In the genomic region with DNA sequence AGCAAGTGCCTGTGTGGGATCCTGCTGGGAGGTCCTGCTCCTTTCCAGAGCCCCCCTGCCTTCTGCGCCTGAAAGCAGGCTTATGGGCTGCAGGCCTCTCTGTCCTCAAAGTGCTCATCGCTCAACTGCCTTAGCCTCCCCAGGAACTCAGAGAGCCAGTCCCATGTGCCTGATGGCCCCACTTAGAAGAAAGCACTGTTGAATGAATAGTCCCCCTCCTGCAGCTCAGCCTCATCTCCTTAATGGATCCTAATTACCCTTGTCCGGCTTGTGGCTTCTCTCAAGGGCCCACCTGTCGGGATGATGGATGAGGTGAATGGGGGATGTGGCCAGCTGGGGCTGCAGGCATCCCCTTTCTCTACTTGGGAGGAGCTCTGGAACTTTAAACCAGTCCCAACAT, we compare ENCODE assay signal across 19 mouse cellular contexts.
A peak's percentile ranks its signal among the peaks of the same experiment; 100 is the strongest.
DNase-seq lines count a peak whose midpoint lies in the region; ATAC-seq lines count a peak whose summit lies in the region.
"Had no signal": no experiment of that assay in that cellular context is flagged by ENCODE, and none has a peak within 500 bp of the region (broad histone marks: within the 10 kb centered on the region; RNA-seq: fewer than 3 reads in every experiment).

No protein-coding gene starts in this region.

- peaks cover 11% of the 10 kb centered on the region; the same call in 1 of the 2 replicates for H3K4me1 ChIP-seq in neural tube, embryonic 15.5 days
- H3K4me1 ChIP-seq in forebrain, embryonic 14.5 days (ENCODE audit: control insufficient read depth, insufficient read depth, low read length) = no peaks in the 10 kb centered on the region
- H3K4me1 ChIP-seq: embryonic facial prominence, embryonic 12.5 days; heart, embryonic 15.5 days; stomach, embryonic 15.5 days had no signal

- no peak overlapping the region for H3K4me3 ChIP-seq in neural tube, embryonic 15.5 days (replicated peaks)
- H3K4me3 ChIP-seq in forebrain, embryonic 14.5 days (ENCODE audit: low read depth, low read length) = no peak overlapping the region
- H3K4me3 ChIP-seq: embryonic facial prominence, embryonic 12.5 days; heart, embryonic 15.5 days; midbrain, embryonic 13.5 days; stomach, embryonic 15.5 days had no signal

- DNase-seq in neural tube, embryonic 10.5 days (ENCODE audit: extremely low spot score, low spot score) = peak; percentile 59
- DNase-seq in embryo, embryonic 11.5 days (ENCODE audit: low read depth, low spot score) = peak; percentile 39
- DNase-seq in mesoderm, embryonic 11.5 days (ENCODE audit: low read depth, low spot score) = peak; percentile 81
- DNase-seq in forebrain, embryonic 14.5 days (ENCODE audit: low spot score) = no peak
- DNase-seq in layer of hippocampus, postnatal 14 days (ENCODE audit: low spot score in 2 of 2) = no peak
- DNase-seq: adrenal gland, postnatal 14 days; cerebellum, adult 9-10 months; heart, adult 18-20 months; kidney, adult 2 months; kidney, postnatal 4 days had no signal

- no peak overlapping the region for H3K9ac ChIP-seq in neural tube, embryonic 15.5 days (replicated peaks)
- H3K9ac ChIP-seq in forebrain, embryonic 14.5 days (ENCODE audit: low read length) = no peak overlapping the region
- H3K9ac ChIP-seq: embryonic facial prominence, embryonic 12.5 days; heart, embryonic 15.5 days; midbrain, embryonic 13.5 days; stomach, embryonic 15.5 days had no signal

- H3K27ac ChIP-seq in neural tube, embryonic 15.5 days (replicated peaks) = no peak overlapping the region
- H3K27ac ChIP-seq in forebrain, embryonic 14.5 days (ENCODE audit: low read depth, low read length) = no peak overlapping the region
- H3K27ac ChIP-seq: embryonic facial prominence, embryonic 12.5 days; heart, embryonic 15.5 days; midbrain, embryonic 13.5 days; stomach, embryonic 15.5 days had no signal

- no peaks in the 10 kb centered on the region for H3K9me3 ChIP-seq in neural tube, embryonic 15.5 days (replicated peaks)
- H3K9me3 ChIP-seq in forebrain, embryonic 14.5 days (replicated peaks; ENCODE audit: control insufficient read depth, low read length) = no peaks in the 10 kb centered on the region
- H3K9me3 ChIP-seq: embryonic facial prominence, embryonic 12.5 days; G1E; heart, embryonic 15.5 days; midbrain, embryonic 13.5 days; stomach, embryonic 15.5 days had no signal

- WGBS in neural tube, embryonic 15.5 days = 13% methylated on average over 4 of the region's 4 CpGs
- 14% methylated on average over 4 of the region's 4 CpGs for WGBS in forebrain, embryonic 14.5 days

- ATAC-seq in neural tube, embryonic 15.5 days (ENCODE audit: low FRiP score) = no peak
- no peak for ATAC-seq in forebrain, embryonic 14.5 days
- ATAC-seq in CD4-positive, CD25-positive, alpha-beta regulatory T cell, adult 4 months = no peak
- ATAC-seq: forebrain, embryonic 16.5 days; midbrain, embryonic 13.5 days had no signal

- no peaks in the 10 kb centered on the region for H3K36me3 ChIP-seq in neural tube, embryonic 15.5 days
- no peaks in the 10 kb centered on the region for H3K36me3 ChIP-seq in forebrain, embryonic 14.5 days (ENCODE audit: control insufficient read depth, insufficient read depth, low read length)
- H3K36me3 ChIP-seq: embryonic facial prominence, embryonic 12.5 days; G1E; heart, embryonic 15.5 days; midbrain, embryonic 13.5 days; stomach, embryonic 15.5 days had no signal

- H3K4me2 ChIP-seq in neural tube, embryonic 15.5 days = no peak overlapping the region
- no peak overlapping the region for H3K4me2 ChIP-seq in forebrain, embryonic 14.5 days (ENCODE audit: low read length)
- H3K4me2 ChIP-seq: embryonic facial prominence, embryonic 12.5 days; heart, embryonic 15.5 days; liver, embryonic 11.5 days; midbrain, embryonic 13.5 days; stomach, embryonic 15.5 days had no signal

- 0 out of 2 replicates have a peak, but pooled peaks cover 3% of the 10 kb centered on the region for H3K27me3 ChIP-seq in neural tube, embryonic 15.5 days (replicated peaks)
- no peaks in the 10 kb centered on the region for H3K27me3 ChIP-seq in forebrain, embryonic 14.5 days (replicated peaks; ENCODE audit: control insufficient read depth, insufficient read depth, low read length)
- H3K27me3 ChIP-seq: embryonic facial prominence, embryonic 12.5 days; heart, embryonic 15.5 days; midbrain, embryonic 13.5 days; stomach, embryonic 15.5 days had no signal

Comparison
In these comparisons a context has a peak if more than half of its experiments do, and no peak if none do; other contexts are left out.
1. DNase-seq: peak in neural tube, embryonic 10.5 days (single experiment), embryo, embryonic 11.5 days (single experiment) and mesoderm, embryonic 11.5 days (single experiment); none in forebrain, embryonic 14.5 days (single experiment) and layer of hippocampus, postnatal 14 days (0 of 2).